Mouse (Mus musculus): ENCODE measurements at regions not wholly inside any gene's neighbourhood (a gene's known extent, or its start where the extent isn't known, plus 50 kb on each side); places are given as distances from the start of the nearest gene placed in this dataset.

- no peak for DNase-seq
These were observed 77.2 kb upstream of the Rapgef5 start for GRCm38 (mm10) chr12:117439015-117439605.

- DNase-seq: no peak
These were observed 71.9 kb upstream of the Rapgef5 start for GRCm38 (mm10) chr12:117444247-117444989.

GRCm38 (mm10) chr12:117447223-117447622 lies 69.1 kb upstream of the Rapgef5 start:
- DNase-seq: peak; percentile 62

DNA sequence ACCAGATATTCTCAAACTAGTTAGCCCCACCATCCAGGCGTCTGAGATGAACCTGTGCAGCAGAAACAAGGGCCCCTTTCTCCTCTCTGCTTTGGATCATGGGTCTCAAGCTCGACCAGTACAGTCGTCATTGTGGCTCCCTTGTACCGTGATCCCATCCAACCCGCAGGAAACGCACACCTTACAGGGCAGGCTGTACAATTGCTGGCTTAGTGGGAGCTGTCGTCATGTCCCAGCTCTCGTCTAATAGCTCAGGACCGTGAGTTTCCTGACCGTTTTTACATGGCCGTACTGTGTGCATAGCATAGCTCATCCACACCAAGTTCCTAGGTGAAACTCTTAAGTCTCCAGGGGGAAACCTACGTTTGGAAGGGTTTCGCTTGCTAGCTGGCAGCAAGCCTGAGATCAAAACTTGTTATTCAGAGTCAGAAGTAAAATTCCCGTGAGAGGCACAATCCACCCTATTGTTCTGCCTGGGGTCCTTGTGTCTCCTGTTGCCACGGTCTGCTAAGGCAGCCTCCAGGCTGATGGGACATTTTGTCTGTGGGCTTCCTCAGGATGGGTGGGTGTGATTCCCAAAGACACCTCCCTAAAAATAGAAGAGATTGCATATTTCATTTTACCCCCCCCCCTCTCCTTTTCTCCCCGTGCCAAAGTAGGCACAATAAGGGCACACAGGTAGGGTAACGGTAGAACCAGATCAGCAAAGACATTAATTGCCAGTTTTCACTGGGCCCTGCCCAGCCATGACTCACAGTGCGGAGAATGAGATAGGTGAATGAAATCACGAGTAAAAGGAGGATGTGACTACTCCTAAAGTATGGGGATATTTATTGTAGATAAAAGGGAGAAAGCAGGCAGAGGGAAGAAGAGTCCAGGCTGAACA lies 68.2 kb upstream of the Rapgef5 start:
- DNase-seq: no peak

- no peak for DNase-seq
These were observed 67.2 kb upstream of the Rapgef5 start for GRCm38 (mm10) chr12:117449080-117449479.

GRCm38 (mm10) chr12:117450106-117450505 lies 66.2 kb upstream of the Rapgef5 start:
- DNase-seq: no peak

DNA sequence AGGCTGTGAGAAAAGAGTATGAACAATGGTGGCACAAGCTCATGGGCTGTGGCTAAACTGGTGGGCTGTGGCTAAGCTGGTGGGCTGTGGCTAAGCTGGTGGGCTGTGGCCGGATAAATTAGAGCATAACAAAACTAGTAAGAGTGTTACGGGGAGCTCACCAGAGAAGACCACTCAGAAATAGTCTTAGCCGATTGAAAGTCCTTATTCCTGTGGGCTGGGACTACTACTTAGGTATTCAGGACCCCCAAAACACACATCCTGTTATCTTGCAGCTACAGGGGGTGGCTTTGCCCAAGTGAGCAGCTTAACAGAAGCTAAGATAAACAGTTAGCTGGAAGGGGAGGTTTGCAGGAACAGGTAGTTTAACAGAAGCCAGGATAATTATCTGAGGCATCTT lies 65.4 kb upstream of the Rapgef5 start:
- DNase-seq: no peak

- DNase-seq: peak; percentile 25
These were observed 64.8 kb upstream of the Rapgef5 start for GRCm38 (mm10) chr12:117451441-117451840.

- no peak for DNase-seq
These were observed 60.5 kb upstream of the Rapgef5 start for GRCm38 (mm10) chr12:117455800-117456199.

DNA sequence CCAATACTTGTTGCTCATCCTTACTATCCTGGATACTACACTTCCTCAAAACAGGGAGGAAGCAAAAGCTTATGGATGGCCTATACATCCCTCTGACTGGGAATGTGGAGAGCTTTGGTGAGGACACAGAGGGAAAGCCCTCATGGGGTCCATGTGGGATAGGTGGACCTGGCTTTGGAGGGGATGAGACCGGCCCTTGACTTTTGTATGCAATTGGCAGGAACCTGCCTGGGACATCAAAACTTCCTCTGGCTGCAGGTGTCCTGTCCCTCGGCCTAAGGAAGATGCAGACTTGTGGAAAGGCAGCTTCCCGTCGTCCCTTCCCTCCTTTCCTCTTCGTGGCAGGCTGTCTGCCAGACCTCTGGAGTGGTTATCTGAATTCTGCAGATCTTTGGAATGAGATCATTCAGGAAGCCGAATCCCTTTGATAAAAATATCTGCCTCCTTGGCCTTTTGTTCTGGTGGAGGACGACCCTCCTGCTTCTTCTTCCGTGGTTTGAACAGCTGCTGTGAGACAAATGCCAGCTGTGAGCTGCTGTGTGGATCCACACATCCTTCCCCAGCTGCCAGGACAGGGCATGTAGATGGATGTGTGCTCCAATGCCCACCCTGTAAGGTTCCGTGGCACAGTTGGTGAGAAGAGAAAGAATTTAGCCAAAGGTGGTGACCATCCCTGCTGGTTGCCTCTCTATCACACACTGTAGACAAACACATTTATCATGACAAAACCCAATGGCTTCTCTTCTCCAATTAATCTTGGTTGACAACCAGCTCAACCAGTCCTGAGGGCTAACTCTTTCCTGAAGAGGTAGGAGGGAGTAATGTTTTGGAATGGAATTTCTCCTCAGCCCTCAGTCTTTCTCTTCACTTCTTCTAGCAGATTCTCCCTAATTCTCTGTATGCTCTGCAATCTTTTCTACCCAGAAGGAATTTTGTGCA lies 57.9 kb upstream of the Rapgef5 start:
- peak; percentile 52 for DNase-seq

GRCm38 (mm10) chr12:117459541-117459940 lies 56.7 kb upstream of the Rapgef5 start:
- DNase-seq: no peak

- no peak for DNase-seq
These were observed 51.1 kb upstream of the Rapgef5 start for GRCm38 (mm10) chr12:117465206-117465605.

GRCm38 (mm10) chr12:117465998-117466397 lies 50.3 kb upstream of the Rapgef5 start:
- DNase-seq: no peak

Data from kidney, postnatal 10 days (tissue).